Mouse (Mus musculus) layer of hippocampus, adult 8-10 months (tissue): ENCODE results near the gene Lypd3. TPM values are rescaled to one million over a fixed set of nuclear protein-coding genes. Genes with fewer than 3 reads are reported as not detected.
A peak's percentile ranks its signal among the peaks of the same experiment; 100 is the strongest.

Experiments used
- DNase-seq, 2 experiments: peaks; one replicate each; pipeline ENCODE4 v3.0.0; 2022; ENCODE audit warnings: low spot score in 2 of 2
- total RNA-seq, 4 experiments: library from RNA; stranded (reverse); gene quantifications; 2 replicates each; pipeline ENCODE4 v1.2.4; 2022

Lypd3 gene
- total RNA-seq = 1 to 10 TPM in 1 of 4 experiments, under 1 TPM in 3; 0.19 to 1.1 (median 0.34) TPM

DNA sequence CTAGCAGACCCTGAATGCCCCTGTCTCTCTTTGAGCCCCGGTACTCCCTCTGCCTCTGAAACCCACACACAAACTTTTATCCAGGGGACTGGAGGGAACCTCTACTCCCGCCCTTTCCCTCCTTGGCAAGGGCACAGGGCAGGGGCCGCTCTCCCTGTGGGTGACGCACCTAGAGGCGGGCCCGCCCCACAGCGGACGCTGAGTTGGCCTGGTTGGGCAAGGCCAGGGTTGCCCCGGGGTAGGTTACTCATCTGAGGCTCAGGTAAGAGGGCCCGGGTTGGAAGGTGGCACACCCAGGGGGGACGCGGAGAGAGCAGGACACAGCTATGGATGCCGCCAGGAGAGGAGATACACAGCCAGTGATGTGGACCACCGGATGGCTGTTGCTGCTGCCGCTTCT, at the start of gene Lypd3:
Gene Lypd3, plus strand, starts transcription at position 287 of the 400 bp plus-strand sequence.
- no peak for DNase-seq

DNA sequence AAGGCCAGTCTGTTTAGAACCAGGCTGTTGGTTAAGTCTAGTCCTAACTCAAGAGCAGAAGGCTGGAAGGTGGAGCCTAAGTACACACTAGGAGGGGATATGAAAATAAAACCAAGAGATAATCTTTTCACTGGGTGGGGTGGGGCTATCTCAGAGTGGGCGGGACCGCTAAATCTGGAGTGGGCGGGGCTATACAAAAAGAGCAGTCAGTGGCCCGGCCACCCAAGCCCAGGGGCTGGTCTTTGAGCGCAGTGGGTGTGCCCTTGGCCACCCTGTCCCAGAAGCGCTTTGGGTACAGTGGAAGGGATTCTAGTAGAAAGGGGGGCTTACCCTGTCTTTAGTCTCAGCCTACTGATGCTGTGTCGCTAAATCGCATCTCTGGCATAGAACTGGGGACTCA, 49.5 kb upstream of the Lypd3 start:
- no peak for DNase-seq

DNA sequence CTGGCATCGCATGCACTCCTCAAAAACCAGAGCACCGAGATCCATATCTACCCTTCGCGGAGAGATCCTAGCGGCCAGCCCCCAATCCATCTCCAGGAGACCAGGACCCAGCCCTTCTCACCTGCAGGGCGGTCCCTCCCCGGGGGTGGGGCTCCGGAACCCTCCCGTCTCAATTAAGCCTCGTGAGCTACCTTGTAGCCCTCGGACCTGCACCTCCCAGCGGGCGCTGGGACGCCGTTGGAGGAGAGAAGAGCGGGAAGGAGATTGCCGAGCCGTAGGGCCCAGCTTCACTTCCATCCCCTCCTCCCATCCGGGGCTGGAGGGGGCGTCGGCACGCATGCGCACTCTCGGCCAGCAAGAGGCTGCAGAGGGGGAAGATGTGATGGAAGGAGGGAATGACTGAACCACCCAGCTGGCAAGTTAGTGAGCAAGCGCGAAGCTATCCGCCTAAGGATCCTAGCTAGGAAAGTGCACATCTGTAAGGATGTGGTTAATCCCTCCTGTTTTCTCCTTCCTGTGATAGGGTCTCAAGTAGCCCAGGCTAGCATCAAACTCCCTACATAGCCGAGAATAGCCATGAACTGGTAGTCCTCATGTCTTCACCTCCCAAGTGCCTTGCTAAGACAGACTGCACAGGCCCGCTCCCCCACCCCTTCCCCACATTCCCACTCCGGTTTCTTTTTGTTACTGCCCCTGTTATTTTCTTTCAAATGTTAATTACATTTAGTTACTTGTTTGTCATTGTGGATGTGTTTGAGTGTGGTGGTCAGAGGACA, 48.8 kb upstream of the Lypd3 start, which contains the start of the genes Ethe1 and Zfp575:
Gene Ethe1, plus strand, starts transcription at position 214 of the 776 bp plus-strand sequence.
Gene Zfp575, minus strand, starts transcription at position 312 of the 776 bp plus-strand sequence.
- DNase-seq = peak; percentile 57 to 74

DNA sequence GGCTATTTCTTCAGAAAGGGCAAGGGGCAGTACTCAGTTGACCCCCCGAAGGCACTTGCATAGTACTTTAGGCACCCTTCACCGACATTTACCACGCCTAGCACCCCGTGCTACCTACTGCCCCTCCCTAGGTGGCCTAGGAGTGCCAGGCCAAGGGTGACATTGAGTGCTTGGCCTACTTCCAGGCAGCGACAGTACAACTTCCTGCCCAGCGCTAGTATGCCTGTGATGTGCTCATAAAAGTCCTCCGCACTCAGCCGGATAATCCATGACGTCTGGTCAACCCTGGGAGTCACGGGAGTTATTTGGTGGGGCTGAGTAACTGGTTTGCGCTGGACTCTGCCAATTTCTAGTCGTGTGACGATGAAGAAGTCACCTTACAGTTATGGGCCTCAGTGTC, 48.0 kb upstream of the Lypd3 start:
- no peak for DNase-seq

DNA sequence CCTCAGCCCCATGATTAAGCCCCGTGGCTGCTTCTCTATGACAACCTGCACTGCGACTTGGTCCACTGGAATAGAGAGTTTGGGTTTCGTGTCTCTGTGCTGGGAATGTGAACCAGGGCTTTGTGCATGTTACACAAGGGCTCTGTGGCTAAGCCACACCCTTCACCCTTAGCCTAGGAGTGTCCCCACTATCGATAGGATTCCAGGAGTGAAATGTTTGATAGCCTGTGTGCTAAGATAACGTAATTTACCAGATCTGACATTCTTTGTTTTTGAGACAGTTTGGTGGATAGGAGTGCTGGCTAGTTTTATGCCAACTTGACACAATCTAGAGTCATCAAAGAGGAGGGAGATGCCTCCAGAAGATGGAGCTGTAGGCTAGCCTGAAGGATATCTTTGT, 44.6 kb upstream of the Lypd3 start:
- no peak for DNase-seq

DNA sequence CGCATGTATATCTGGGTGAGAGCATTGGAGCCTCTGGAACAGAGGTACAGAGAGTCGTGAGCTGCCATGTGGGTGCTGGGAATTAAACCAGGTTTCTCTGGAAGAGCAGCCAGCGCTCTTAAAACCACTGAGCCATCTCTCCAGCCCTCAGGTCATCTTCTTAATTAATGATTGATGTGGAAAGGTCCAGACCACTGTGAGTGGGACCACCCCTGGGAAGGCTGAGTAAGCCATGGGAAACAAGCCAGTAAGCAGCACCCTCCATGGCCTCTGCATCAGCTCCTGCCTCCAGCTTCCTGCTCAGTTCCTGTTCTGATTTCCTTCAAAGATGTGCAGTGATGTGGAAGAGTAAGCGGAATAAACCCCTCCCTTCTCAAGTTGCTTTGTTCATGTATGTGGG, 44.2 kb upstream of the Lypd3 start:
- no peak for DNase-seq

DNA sequence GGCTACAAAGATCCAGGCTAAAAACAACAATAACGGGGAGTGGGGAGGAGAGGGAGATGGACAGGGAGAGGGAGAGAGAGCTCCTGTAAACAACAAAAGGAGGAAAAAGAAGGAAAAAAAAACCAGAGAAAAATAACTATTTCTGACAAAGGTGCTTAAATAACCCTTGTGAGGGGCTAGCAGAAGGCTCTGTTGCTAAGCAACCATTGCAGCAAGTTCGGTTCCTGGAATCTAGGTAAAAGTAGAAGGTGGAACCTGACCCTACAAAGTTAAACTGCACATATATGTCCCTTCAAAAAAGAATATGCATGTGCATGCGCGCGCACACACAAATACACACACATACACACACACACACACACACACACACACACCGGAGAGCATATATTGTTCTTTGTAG, 43.6 kb upstream of the Lypd3 start:
- no peak for DNase-seq

DNA sequence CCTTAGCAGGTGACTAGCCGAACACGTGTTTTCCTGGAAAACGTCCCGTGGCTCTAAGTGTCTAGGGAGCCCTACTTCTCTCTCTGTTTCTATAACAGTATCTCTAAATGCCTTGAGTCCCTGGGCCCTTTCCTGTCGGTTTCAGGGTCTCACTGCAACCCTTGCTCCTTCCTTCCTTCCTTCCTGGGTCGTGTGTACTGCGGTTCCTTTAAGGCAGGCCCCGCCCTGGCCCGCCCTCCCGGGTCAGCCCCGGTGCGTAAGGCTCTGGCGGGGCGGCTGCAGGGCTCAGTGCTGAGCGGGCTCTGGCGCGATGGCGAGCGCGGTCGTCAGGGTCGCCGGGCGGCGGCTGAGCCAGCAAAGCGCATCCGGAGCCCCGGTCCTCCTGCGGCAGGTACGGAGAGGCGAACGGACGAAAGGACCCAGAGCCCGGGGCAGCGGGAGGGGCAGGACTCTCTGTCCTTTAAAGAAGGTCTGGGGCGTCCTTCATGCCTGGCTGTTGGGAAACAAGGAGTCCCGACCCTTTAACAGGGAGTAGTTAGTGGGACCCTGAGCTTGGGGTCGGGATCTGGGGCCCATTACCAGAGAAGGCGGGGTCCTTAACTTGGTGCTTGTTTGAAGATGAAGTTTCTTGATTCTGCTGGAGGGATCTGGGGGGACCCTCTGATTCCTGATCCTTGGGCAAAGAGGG, 42.6 kb upstream of the Lypd3 start:
- peak in 1 of 2 experiments; percentile 48 for DNase-seq

DNA sequence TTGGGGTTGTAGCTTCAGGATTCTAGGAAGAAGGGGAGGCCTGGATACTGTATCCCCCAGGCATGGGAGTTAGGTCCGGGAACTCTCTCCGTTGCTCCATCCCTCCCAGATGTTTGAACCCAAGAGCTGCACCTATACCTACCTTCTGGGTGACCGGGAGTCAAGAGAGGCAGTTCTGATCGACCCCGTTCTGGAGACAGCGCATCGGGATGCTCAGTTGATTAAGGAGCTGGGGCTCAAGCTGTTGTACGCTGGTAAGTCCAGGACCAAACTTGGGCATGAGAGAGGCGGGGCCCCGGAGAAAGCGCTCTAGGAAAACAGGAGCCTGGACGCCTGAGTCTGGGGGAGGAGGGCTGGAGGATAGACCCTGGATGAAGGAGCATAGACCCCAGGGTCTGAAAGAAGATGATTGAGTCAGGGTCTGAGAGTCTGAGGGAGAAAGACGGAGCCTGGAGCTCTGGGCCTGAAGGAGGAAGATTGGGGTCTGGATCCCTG, 42.0 kb upstream of the Lypd3 start:
- no peak for DNase-seq

DNA sequence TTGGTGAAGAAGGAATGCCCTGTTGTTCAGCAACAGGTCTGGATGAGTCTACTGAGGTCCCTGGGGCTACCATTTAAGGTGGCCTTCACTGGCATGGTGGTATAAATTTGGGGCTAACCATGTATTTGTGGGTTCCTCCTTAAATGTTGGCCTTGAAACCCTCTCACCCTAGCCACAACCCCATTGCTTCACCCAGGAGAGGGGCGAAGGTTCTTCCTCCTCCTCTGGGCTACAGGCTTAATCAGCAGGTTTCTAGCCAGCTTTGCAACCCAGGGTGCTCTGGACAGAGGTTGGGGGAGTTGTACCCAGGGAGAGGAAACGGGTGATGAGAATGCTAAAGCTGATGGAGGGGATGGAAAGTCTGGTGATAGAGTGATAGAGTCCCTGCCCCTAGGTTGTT, 40.9 kb upstream of the Lypd3 start:
- no peak for DNase-seq

DNA sequence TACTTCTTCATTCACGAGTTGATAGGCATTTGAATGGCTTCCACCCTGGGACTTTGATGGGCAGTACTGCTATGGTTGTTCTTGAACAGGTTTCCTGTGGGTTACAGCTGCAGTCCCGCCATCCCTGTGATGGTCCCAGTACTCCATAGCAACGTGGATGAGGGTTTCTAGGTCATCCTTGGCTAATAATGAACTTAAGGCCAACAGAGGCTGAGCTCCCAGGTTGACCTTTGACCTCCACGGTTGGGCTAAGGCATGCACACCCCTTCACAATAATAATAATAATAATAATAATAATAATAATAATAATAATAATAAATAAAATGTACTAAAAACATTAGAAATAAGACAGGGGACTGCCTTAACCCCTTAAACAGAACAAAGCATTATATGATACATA, 38.2 kb upstream of the Lypd3 start:
- DNase-seq = no peak

DNA sequence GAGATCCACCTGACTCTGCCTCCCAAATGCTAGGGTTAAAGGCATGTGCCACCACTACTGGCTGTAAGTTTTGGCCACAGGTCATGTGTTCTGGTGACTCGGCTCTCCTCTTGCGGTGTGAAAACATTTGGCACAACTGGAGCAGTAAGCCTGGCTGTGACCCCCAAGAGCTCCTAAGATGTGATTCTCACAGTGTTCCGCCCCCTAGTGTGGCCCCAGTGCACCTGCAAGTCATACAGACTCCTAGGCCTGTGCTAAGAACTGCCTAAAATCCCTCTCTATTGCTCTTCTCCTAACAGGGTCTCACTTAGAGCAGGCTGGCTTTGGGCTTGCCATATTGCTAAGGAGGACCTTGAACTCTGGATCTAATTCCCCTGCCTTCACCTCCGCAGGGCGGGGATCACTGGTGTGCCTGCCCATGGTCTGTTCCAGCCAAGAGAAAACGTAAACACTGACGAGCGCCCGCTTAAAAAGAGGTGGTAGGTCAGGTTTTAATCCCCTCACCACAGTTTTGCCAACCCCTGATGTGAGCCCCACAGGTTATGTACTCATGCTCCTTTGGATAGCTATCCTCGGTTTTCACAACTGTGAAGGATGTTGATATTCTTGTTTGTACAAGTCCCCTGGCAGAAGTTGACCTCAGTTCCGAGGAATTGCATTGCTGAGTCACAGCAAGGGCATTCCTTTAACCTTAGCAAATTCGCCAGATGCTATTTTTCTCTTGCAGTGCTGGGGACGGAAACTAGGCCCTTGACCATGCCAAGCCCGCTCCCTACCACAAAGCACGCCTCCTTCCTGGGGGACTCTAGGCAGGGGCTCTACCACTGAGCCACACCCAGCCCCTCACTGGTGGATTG, 36.9 kb upstream of the Lypd3 start:
- no peak for DNase-seq

DNA sequence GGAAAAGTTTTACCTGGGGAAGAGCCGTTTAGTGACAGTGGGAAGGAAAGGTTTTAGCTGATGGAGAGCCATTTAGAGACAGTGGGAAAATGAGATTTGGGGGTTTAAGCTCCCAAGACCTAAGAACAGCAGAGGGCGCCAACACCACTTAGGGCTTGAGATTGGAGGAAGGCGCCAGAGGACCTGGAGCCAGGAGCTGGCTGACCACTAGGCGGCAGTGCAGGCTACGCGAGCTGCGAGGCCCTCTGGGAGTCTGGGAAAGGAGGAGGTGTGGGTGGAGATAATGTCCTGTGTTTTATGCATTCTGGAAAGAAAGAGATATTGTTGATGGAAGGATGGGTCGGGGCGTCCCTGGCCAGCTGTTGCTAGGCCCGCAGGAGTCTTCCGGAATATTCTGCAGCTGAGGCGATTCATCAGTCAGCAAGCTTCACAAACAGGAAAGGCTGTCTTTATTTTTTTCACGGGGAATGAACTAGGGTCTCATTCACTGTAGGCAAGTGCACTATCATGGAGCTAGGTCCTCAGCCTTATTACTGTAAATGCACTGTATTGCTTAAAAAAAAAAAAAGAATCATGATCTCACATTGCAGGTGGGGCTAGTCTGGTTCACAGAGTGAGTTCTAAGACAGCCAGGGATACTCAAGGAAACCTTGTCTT, 35.3 kb upstream of the Lypd3 start:
- peak; percentile 92 to 97 for DNase-seq

DNA sequence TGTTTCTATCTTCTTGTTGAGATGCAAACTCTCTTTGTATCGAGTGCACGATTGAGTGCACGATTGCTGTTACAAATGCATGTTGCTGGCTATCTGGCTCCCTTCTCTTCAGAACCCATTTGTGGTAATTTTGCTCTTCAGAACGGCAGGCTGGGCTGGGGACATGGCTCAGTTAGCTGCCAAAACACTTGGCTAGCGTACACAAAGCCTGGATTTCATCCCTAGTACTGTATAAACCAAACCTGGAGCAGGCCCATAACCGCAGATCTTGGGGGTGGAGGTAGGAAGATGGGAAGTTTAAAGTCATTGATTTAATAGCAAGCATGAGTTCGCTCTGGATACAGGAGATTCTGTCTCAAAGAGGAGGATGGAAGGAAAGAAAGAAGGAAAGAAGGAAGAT, 30.8 kb upstream of the Lypd3 start:
- DNase-seq = peak in 1 of 2 experiments; percentile 15

DNA sequence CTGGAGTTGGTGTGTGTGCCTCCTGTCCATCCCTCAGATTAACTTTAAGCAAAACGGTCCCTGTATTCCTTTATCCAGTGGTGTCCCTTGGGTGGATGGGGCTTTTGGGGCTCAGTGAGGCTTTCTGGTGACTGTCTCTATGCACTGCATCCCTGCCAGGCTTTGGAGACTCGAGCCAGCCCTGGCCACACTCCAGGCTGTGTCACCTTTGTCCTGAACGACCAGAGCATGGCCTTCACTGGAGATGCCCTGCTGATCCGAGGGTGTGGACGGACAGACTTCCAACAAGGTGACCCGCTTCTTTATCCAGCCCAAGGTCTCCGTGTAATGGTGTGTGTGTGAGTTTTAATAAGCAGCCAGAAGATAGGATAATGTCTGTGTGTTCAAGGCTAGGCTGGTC, 30.3 kb upstream of the Lypd3 start:
- DNase-seq = no peak

DNA sequence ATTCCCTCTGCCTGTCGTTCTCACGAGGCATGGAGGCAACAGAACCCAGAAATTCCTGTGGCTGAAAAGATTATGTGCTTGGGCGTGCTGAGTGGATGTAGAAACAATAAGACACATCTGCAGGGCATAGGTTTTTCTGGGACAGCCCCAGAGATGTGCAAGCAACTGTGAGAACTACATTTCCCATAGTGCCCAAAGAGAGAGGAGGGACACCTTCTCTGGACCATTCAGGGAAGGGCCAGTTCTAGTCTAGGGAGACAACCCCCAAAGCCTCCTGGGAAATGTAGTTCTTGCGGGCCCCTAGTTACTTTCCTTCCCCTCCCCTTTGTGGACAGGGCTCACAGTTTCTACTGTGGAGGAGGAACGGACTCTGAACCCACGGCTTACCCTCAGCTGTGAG, 28.3 kb upstream of the Lypd3 start:
- DNase-seq = peak; percentile 14 to 35

DNA sequence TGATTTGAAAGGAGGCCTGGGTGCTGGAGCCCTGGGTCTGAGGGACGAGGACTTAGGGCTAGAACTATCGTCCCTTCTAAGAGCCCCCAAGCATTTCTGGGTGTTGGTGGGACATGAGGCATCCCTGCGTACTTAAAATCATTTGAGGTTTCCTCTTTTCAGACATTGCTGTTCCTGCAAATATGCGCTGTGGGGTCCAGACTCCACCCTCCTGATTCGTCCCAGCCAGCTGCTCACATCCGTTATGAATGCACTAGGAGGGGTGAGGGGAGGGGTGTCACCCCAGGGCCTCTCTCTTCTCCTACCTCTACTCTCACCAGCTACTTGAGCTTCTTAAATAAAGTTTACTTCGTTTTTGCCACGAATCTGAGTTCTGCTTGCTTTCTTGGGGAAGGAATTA, 27.8 kb upstream of the Lypd3 start:
- no peak for DNase-seq

DNA sequence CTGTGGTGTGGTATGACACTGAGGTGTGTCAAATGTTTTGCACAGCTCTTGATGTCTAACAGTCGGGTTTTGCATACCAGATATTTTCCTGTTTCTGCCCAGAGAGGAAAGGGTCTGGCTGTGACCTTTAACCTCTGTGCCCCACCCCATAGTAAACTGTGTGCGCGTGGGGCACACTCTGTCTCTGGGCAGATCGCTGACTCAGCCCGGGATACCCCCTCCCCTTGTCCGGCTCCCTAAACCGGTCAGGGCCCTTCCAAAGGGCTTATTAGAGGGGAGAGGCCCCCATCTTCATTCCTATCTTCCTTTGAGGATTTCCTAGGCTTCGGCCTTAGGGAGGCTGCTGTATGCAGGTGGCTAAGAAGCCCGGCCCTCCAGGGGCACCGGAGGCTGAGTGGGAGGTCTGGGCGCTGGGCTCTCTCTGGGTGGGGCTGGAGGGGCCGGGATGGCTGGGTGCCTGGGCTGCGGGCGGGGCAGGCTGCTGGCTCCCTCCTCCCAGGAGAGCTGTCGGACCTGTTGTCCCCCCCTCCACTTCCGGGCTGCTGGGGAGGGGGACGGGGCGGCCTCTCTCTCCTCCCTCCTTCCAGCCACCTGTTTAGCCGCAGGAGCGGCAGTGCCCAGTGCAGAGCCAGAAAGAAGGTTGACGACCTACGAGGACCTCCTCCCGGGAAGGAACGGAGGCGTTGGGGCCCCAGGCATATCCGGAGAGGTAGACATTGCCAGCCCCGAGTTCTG, 26.0 kb upstream of the Lypd3 start, which contains the start of gene Phldb3:
Gene Phldb3, plus strand, starts transcription at position 620 of the 735 bp plus-strand sequence.
- DNase-seq = no peak

DNA sequence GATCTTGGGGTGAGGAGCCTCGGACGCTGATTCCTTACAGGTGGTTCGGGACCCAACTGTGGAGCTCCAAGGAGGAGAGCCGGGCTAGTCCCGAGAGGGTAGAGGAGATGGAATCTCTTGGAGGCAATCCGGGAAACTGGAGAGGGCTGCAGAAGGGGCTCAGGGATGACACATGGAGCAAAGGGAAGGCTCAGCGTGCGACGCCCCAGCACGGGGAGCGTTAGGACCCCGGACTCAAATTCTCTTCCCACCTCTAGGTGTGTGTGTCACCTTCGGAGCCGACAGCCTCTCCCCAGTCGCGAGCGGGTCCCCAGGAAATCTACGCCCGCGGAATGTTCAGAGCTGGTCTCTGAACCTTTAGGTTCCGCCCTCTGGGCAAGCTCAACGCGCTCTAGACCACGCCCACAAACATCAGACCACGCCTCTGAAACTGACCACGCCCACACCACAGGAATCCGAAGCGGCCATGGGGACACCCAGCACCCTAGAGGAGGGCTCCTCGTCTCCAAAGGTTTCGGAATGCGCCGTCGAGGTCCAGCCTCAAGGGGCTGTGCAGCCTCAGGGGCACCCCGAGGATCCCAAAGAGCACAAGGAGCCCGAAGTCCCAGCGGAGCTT, 25.4 kb upstream of the Lypd3 start:
- DNase-seq = peak; percentile 29 to 40

DNA sequence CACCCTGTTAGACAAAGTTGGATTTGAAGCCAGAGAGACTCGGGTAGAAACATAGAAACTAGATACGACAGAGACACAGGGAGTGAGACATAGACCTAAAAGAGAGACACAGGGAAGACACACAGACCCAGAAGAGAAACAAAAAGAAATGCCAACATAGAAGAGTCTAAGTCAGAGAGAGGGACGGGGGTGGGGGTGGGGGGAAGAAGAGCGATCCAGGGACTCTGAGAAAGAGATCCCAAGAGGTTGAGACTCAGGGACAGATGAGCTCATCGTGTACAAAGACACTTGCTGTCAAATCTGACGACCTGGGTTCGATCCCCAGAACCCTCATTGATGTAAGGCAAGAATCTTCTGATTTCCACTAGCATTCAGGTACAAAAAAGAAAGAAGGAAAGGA, 24.6 kb upstream of the Lypd3 start:
- DNase-seq = no peak
